Mouse (Mus musculus) kidney, adult 8-10 months (tissue): ENCODE measurements around the gene Dpp6.

Experiments
- DNase-seq, 2 experiments: peaks; one replicate each; pipeline ENCODE4 v3.0.0; 2022

The Dpp6 gene

GRCm38 (mm10) chr5:26969941-26970590 is 153.1 kb downstream of the Dpp6 start:
- no peak for DNase-seq

DNA sequence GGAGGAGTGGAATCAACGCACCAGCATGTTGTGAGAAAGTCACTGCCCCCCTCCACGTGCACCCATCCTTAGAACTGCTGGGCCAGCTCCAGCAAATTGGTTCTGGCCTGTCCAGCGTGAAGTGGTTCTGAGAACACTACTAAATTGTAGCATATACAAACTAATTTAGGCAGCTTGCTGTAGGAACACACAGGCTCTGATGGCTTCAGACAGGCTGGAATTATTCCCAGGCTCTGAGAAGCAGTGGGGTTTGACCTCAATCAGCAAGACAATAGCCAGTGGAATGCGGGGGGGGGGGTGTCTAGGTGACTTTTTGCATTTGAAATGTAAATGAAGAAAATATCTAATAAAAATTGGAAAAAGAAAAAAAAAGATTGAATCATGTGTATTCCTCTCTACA is 156.2 kb downstream of the Dpp6 start:
- DNase-seq, result no peak

DNA sequence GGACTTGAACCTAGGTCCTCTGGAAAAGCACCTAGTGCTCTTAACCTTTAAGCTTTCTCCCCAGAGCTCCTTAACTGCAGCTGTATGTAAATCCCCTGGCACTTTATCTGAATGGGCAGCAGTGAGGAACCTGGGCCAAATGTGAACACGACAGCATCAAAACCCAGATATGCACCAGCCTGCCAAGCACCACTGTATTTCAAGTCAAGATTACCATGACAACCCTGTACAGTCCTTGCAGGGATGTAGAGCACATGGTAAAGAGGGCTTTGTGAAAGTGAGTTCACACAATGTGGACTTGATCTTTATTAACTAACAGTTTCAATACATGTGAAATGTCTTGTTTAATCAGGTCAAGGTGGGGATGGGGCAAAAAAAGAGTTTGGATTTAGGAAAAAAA is 162.3 kb downstream of the Dpp6 start:
- DNase-seq, result no peak

- no peak for DNase-seq
These were observed 162.8 kb downstream of the Dpp6 start for GRCm38 (mm10) chr5:26979755-26980154.

GRCm38 (mm10) chr5:26985114-26985513 is 168.1 kb downstream of the Dpp6 start:
- DNase-seq, result no peak

DNA sequence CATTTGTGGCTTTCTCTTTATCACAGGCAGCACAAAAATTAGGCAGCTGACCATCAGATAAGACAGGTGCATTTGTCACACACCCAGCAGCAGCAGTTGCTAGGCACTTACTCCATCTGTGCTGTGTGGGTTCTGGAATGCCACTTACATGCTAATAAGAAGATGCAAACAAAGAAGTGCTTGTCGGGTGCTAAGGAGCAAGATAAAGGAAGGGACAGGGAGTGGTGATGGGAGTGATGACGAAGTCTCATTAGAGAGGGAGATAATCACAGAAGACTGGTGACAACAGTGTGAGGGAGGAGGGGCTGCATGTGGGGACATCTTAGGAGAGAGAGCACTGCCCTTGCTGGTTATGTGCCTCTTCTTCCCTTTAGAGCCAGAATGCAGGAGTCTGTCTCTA is 174.6 kb downstream of the Dpp6 start:
- no peak for DNase-seq

- no peak for DNase-seq
These were observed 186.5 kb downstream of the Dpp6 start for GRCm38 (mm10) chr5:27003537-27003936.

GRCm38 (mm10) chr5:27009157-27009556 is 192.2 kb downstream of the Dpp6 start:
- DNase-seq, result no peak

- no peak for DNase-seq
These were observed 193.6 kb downstream of the Dpp6 start for GRCm38 (mm10) chr5:27010582-27010981.

DNA sequence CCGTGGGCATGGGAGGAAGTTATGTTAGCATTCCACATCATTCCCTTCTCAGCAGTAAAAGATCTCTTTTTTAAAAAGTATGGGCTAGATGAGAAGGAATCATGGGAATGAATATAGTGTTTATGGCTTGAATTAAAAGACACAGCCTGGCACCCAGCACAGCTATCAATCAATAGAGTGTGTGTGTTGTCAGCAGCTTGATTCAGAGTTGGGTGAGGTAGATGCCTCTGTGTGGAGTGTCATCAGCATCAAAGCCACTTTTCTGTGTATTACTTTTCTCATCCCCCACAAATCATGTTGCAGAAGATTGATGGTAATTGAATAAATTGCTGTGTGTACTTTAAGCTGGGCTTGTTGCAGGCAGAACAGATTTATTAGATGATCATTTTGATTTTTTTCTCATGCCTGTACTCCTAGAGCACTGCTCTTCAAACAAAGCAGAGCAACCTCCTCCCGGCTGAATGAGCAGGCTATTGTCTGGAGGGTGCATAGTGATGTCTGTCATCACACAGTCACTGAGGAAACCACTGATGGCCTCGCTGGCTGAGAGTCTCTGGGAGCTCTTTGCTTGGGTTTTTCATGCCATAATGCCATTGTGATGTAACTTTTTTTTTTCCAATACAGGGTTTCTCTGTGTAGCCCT is 201.4 kb downstream of the Dpp6 start:
- DNase-seq, result no peak

GRCm38 (mm10) chr5:27028611-27029010 is 211.6 kb downstream of the Dpp6 start:
- no peak for DNase-seq

DNA sequence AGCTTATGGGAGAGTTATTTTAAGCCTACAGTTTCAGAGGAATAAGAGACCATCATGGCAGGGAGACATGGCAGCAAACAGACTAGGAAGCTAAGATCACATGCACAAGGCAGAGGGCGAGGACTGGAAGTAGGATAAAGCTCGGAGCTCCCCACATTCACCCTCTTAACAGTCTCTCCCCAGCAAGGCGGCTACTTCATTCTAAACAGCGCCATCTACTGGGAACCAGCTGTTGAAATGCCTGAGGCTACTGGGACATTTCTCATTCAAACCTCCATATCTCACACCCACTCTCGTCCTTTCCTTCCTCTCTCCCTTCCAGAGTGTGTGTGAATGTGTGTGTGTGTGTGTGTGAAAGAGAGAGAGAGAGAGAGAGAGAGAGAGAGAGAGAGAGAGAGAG is 212.8 kb downstream of the Dpp6 start:
- no peak for DNase-seq

DNA sequence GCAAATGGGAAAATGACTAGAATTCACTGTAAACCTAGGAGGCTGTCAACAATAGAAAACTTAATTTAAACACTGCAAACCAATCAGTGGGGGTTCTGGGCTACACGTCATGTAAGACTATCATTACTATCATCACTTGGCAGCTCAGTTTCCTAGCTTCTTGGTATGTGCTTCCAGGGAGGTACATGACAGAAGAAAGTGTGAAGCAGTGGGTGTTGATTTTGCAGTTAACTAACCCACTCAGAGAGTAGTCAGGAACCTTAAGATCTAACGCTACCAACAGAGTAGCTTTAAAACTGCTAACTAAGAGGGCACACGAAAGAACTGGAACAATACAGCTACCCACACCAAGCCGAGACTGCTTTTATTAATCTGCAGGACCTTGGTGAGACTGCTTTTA is 217.9 kb downstream of the Dpp6 start:
- no peak for DNase-seq

- no peak for DNase-seq
These were observed 218.3 kb downstream of the Dpp6 start for GRCm38 (mm10) chr5:27035291-27035690.

DNA sequence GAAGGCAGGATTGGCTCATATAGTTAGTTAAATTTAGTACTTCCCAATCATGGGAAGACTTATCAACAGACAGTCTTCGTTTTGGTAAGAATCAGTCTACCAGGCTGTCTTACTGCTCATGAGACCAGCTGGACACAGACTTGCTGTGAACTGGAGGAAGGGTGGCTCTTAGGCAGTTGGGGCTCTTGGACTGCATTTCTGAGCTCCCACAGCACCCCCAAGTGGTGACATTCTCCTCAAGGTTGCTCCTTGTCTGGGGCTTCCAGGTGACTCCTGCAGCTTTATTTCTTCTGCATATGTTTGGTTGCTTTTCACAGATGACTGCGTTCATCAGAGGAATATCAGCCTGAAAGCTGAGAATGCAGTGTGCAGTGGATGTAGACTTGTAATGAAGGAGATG is 218.9 kb downstream of the Dpp6 start:
- no peak for DNase-seq

DNA sequence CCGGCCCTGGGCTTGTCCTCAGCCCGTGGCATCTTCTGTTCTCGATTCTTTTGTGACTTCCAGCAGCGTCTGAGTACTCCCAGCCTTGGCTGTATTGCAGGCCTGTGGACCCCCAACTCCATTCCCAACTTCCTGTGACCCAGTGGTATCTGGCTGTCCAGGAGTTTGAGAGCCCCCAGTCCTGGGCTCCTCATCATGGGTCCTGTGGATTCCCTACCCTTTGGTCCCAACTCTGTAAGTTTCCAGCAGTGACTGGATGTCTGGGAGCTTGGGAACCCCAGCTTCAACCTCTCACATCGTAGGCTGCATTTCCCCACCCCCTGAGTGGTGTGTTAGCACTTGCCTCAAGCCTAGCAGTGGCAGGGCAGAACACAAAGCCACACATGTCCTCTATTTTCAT is 220.8 kb downstream of the Dpp6 start:
- DNase-seq, result no peak

DNA sequence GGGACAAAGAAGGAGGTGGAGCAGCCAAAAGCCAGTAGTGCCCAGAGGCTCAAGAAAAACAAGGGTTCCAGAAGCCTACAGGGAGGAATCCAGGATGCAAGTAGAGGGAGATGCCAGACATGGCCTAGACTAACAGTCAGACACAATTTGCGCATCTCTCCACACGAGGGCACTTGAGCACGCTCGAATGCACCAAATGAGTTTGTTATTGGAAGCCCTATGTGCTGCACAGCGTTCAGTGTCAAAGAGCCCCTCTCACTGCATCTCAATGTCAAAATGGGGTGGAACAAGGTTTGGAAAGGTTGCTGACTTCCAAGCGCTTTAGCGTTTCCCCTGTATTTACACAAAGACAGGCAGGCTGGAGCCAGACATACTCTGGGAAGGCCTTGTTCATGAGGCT is 231.2 kb downstream of the Dpp6 start:
- peak in 1 of 2 experiments; percentile 15 for DNase-seq

- no peak for DNase-seq
These were observed 231.9 kb downstream of the Dpp6 start for GRCm38 (mm10) chr5:27048926-27049325.

DNA sequence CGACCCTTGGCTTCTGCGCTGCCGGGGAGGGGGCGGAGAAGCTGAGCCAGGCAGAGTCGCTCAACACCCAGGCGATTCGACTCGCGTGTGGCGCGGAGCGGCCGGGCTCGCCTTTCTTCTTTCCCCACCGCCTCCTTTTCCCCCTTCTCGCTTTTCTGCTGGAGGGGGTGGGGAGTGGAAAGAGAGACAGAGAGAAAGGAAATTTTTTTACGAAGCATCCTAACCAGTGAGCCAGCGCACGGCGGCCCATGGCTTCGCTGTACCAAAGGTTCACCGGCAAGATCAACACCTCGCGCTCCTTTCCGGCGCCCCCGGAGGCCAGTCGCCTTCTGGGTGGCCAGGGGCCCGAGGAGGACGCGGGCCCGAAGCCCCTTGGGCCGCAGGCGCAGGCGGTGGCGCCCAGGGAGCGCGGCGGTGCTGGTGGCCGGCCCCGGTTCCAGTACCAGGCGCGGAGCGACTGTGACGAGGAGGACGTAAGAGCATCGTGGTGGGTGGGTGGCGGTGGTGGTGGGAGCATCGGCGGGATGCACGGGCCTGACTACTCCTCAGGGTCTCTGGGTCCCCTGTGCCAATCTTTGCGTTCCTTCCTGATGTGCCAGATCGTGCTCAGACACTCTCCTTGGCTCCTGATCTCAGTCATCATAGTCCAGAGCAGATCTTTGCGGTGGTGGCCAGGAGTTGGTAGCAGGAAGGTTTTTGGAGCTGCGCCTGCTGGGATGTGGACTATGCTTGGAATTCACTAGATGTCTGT is 232.5 kb downstream of the Dpp6 start:
- no peak for DNase-seq

DNA sequence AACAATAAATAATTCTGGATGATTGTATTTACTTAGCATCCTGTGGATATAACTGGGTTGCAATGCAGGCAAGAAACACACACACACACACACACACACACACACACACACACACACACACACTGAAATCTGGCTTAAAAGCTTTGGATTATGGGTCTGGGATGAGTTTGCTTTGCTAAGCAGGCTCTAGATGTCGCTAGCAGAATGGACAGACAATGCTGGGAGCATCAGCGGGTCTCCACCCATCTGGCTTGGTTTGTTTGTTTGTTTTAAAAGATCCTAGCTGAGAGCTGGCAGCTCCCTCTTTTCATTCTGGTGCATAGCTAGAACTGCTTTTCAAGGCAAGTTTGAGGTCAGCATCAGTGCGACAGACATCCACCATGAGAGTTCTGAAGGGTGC is 234.2 kb downstream of the Dpp6 start:
- DNase-seq, result no peak

GRCm38 (mm10) chr5:27052441-27052840 is 235.4 kb downstream of the Dpp6 start:
- no peak for DNase-seq

GRCm38 (mm10) chr5:27056436-27056835 is 239.4 kb downstream of the Dpp6 start:
- DNase-seq, result peak; percentile 25 to 32

DNA sequence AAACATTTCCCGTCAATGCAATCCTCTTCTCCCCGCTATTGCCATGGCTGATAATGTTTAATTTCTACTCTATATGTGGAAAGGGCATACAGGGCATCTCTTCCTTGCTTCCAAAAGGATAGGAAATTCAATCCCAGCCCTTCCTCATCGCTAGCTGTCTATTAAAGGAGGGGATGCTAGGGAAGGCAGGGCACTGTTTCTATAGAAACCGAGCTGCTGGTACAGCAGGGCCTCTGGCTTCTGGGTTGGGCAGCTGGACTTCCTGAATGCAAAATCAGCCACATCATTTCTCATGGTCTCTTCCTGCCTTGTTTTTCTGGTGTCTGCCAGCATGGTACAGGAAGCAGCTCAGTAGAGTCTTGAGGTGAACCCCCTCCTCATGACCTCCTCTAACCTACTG is 243.1 kb downstream of the Dpp6 start:
- DNase-seq, result no peak

- peak; percentile 43 to 56 for DNase-seq
These were observed 246.9 kb downstream of the Dpp6 start for GRCm38 (mm10) chr5:27063871-27064270.
